Mouse (Mus musculus) ovary, adult 2 months (tissue): Measurements from ENCODE around the gene Iqcg. TPM values are rescaled to one million over a fixed set of nuclear protein-coding genes. Genes with fewer than 3 reads are reported as not detected.

Source experiments
- polyA plus RNA-seq: library from polyadenylated mRNA; depleted of rRNA; stranded (reverse); fragments of >200 nt; gene quantifications from 2 replicates; pipeline ENCODE4 v1.2.3, GENCODE M21; 2012; rRNA removed

The Iqcg gene
- 0.98 and 1.2 TPM in 2 replicates for polyA plus RNA-seq

GRCm38 (mm10) chr16:33056095-33056785, at the start of gene Iqcg, which contains the start of gene Rpl35a:
TSS of gene Iqcg (minus strand) at chr16:33056218.
TSS of gene Rpl35a (plus strand) at chr16:33056453.

DNA sequence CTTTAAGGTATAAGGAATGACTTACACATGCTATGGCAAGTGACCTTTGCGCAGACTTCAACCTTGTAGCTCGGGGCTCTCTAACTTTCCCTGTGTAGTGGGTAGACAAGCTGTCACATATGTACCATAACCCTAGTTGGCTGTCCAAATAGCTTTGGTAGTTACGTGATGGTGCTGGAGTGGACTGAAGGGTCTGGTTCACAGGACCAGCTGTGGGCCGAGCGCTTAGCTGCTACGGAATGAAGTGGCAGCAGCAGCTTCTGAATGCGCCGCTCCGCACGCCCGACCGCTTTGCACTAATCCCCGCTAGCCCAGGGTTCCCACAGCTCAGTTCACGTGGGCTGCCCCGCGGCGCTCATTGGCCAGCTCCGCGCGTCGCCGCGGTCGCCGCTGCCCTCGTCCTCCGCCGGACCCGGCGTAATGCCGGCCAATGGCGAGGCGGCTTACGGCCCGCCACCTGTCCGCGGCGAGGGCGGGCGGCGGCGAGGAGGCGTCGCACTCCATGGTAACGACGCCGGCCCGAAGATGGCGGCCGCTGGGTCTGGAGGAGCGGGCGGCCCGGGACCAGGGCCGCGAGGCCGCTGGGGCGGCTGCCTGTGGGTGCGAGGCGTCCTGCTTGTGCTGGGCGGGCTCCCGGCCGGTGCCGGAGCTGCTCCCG, 6.1 kb upstream of the Iqcg start, which contains the start of gene Lmln:
TSS of gene Lmln (plus strand) at position 498 of the 658 bp plus-strand sequence.

Other genes starting within 250 kb of the Iqcg start
- gene Smbd1, start 245.7 kb downstream of the Iqcg start, polyA plus RNA-seq, result not detected in 2 replicates
- gene Fyttd1, start 178.7 kb downstream of the Iqcg start, polyA plus RNA-seq, result 4.1 and 6.4 TPM in 2 replicates
- gene Rubcn, start 178.5 kb downstream of the Iqcg start, polyA plus RNA-seq, result 41.4 and 43.9 TPM in 2 replicates
- gene Lrch3, start 142.1 kb downstream of the Iqcg start, polyA plus RNA-seq, result 19.9 and 23.6 TPM in 2 replicates
- 120 and 167 TPM in 2 replicates for gene Rpl35a, start 235 bp upstream of the Iqcg start, polyA plus RNA-seq
- 6.8 and 8.8 TPM in 2 replicates for gene Lmln, start 6.3 kb upstream of the Iqcg start, polyA plus RNA-seq
- gene Osbpl11, start 128.9 kb upstream of the Iqcg start, polyA plus RNA-seq, result 19.8 and 20.5 TPM in 2 replicates
- gene Snx4, start 195.2 kb upstream of the Iqcg start, polyA plus RNA-seq, result 5.6 and 9.0 TPM in 2 replicates